Mouse (Mus musculus) left cerebral cortex, adult 9 months (tissue): ENCODE results near the gene Fgfr2.

Source experiments
- DNase-seq, 2 experiments: peaks; one replicate each; pipeline ENCODE4 v3.0.0; 2022; ENCODE audit warnings: low spot score in 2 of 2

Fgfr2 gene

GRCm38 (mm10) chr7:132823832-132824231 lies 299.3 kb downstream of the Fgfr2 start:
- no peak for DNase-seq

- no peak for DNase-seq
These were observed 302.5 kb downstream of the Fgfr2 start for GRCm38 (mm10) chr7:132820692-132821091.

GRCm38 (mm10) chr7:132817056-132817455 lies 306.1 kb downstream of the Fgfr2 start:
- no peak for DNase-seq

- no peak for DNase-seq
These were observed 306.6 kb downstream of the Fgfr2 start for GRCm38 (mm10) chr7:132816528-132816927.

- no peak for DNase-seq
These were observed 308.1 kb downstream of the Fgfr2 start for GRCm38 (mm10) chr7:132815081-132815480.

GRCm38 (mm10) chr7:132814089-132814450 lies 309.1 kb downstream of the Fgfr2 start:
- DNase-seq: no peak

- peak in 1 of 2 experiments; percentile 68 for DNase-seq
These were observed 309.6 kb downstream of the Fgfr2 start, which contains the start of gene Fam53b for GRCm38 (mm10) chr7:132813416-132814088. Fam53b (minus strand) TSS chr7:132813886.

- no peak for DNase-seq
These were observed 310.3 kb downstream of the Fgfr2 start for GRCm38 (mm10) chr7:132812619-132813415.

- DNase-seq: no peak
These were observed 311.2 kb downstream of the Fgfr2 start for GRCm38 (mm10) chr7:132811716-132812618.

GRCm38 (mm10) chr7:132810879-132811278 lies 312.3 kb downstream of the Fgfr2 start:
- peak; percentile 69 to 94 for DNase-seq

GRCm38 (mm10) chr7:132810368-132810767 lies 312.8 kb downstream of the Fgfr2 start:
- DNase-seq: peak in 1 of 2 experiments; percentile 78

GRCm38 (mm10) chr7:132809721-132810120 lies 313.4 kb downstream of the Fgfr2 start:
- no peak for DNase-seq

GRCm38 (mm10) chr7:132808841-132809682 lies 314.1 kb downstream of the Fgfr2 start:
- DNase-seq: no peak

GRCm38 (mm10) chr7:132808051-132808796 lies 314.9 kb downstream of the Fgfr2 start:
- no peak for DNase-seq

- DNase-seq: peak in 1 of 2 experiments; percentile 72
These were observed 316.0 kb downstream of the Fgfr2 start for GRCm38 (mm10) chr7:132806926-132807857.

- DNase-seq: no peak
These were observed 316.9 kb downstream of the Fgfr2 start for GRCm38 (mm10) chr7:132806286-132806685.

GRCm38 (mm10) chr7:132804951-132805350 lies 318.2 kb downstream of the Fgfr2 start:
- DNase-seq: no peak

- DNase-seq: peak in 1 of 2 experiments; percentile 1
These were observed 318.7 kb downstream of the Fgfr2 start for GRCm38 (mm10) chr7:132804461-132804860.

- no peak for DNase-seq
These were observed 319.2 kb downstream of the Fgfr2 start for GRCm38 (mm10) chr7:132803962-132804361.
